Mouse (Mus musculus) midbrain, postnatal 0 days (tissue): Measurements from ENCODE around the gene Sidt2. TPM values are rescaled to one million over a fixed set of nuclear protein-coding genes. Genes with fewer than 3 reads are reported as not detected.
A peak's percentile ranks its signal among the peaks of the same experiment; 100 is the strongest.

Source experiments
- ATAC-seq: fragments of 200-750 bp; cut with Nextera tagmentation; 2 replicates; pipeline ENCODE4 v1.8.0; 2017; ENCODE audit warnings: moderate number of reproducible peaks, mild to moderate bottlenecking, moderate TSS enrichment, moderate library complexity; ENCODE audit not compliant: low FRiP score
- DNase-seq: peaks from one replicate; pipeline ENCODE4 v3.0.0-alpha.2; 2015; ENCODE audit warnings: low spot score
- H3K27ac ChIP-seq: fragments of 300-500 bp; sonication (generic); 2 replicates; pipeline ENCODE4 v1.5.1; 2014; ENCODE audit warnings: low read depth, mild to moderate bottlenecking, low read length, mixed read lengths
- H3K27me3 ChIP-seq: fragments of 300-500 bp; sonication (generic); 2 replicates; pipeline ENCODE4 v1.6.1; 2014; ENCODE audit warnings: low read length, control low read depth, mixed read lengths; ENCODE audit not compliant: insufficient read depth
- H3K36me3 ChIP-seq: fragments of 300-500 bp; sonication (generic); 2 replicates; pipeline ENCODE4 v1.6.1; 2014; ENCODE audit warnings: low read length, control low read depth, mixed read lengths; ENCODE audit not compliant: insufficient read depth
- H3K4me1 ChIP-seq: fragments of 300-500 bp; sonication (generic); 2 replicates; pipeline ENCODE4 v1.6.1; 2014; ENCODE audit warnings: mild to moderate bottlenecking, control low read depth, antibody characterized with exemption, low read length, mixed read lengths; ENCODE audit not compliant: insufficient read depth
- H3K4me2 ChIP-seq: fragments of 300-500 bp; sonication (generic); 2 replicates; pipeline ENCODE4 v1.6.1; 2014; ENCODE audit warnings: low read depth, mild to moderate bottlenecking, low read length, mixed read lengths; ENCODE audit not compliant: poor library complexity, severe bottlenecking
- H3K4me3 ChIP-seq: fragments of 300-500 bp; sonication (generic); 2 replicates; pipeline ENCODE4 v1.5.1; 2014; ENCODE audit warnings: low read depth, mild to moderate bottlenecking, low read length, moderate library complexity
- H3K9ac ChIP-seq: fragments of 300-500 bp; sonication (generic); replicated peaks from 2 replicates; pipeline ENCODE4 v1.6.1; 2014; ENCODE audit warnings: mild to moderate bottlenecking, low read length, moderate library complexity, mixed read lengths; ENCODE audit not compliant: poor library complexity, severe bottlenecking
- H3K9me3 ChIP-seq: fragments of 300-500 bp; sonication (generic); 2 replicates; pipeline ENCODE4 v1.6.1; 2016; ENCODE audit warnings: low read length, control low read depth
- CTCF ChIP-seq: IDR thresholded peaks from 2 replicates; pipeline ENCODE4 v1.5.1; 2016; ENCODE audit warnings: antibody characterized with exemption, mild to moderate bottlenecking
- WGBS: fragments of 180-500 bp; shearing (Covaris S2); extraction: QIAGEN DNeasy Blood & Tissue Kit; methylation state at CpG from one replicate; pipeline ENCODE4 v1.1.7; 2014; 5-methylcytosine and 5-hydroxymethylcytosine counted together
- polyA plus RNA-seq: library from polyadenylated mRNA; unstranded; fragments of >200 nt; fragmentation: Nextera tagmentation; extraction: Ambion mirVana; gene quantifications from 2 replicates; pipeline ENCODE4 v1.2.1, GENCODE M21; 2015
- total RNA-seq: library from RNA; depleted of rRNA; stranded (reverse); fragments of >200 nt; gene quantifications from 2 replicates; pipeline ENCODE4 v1.2.3, GENCODE M21; 2014

Gene Sidt2
- total and polyA plus RNA-seq, 2 experiments from 2014 or later = 50.8 to 115 TPM

- peak overlapping the region; percentile 71 for H3K4me3 ChIP-seq
- H3K36me3 ChIP-seq = no peaks in the 10 kb centered on the region
- H3K27me3 ChIP-seq = no peaks in the 10 kb centered on the region
- peak overlapping the region; percentile 85 for H3K9ac ChIP-seq
- ATAC-seq = peak; percentile 94
- peak overlapping the region; percentile 88 for H3K27ac ChIP-seq
- H3K4me1 ChIP-seq = peaks cover 13% of the 10 kb centered on the region; the same call in 1 of the 2 replicates
- peak; percentile 32; the same call in 1 of the 2 replicates for TF ChIP-seq CTCF
- DNase-seq = peak; percentile 95
- H3K9me3 ChIP-seq = no peaks in the 10 kb centered on the region
- WGBS = under 1% methylated on average over 56 of the region's 76 CpGs
- peak overlapping the region; percentile 86 for H3K4me2 ChIP-seq
Measured at GRCm38 (mm10) chr9:45984409-45985228, 29.6 kb upstream of the Sidt2 start.

GRCm38 (mm10) chr9:45983676-45984408 is 28.8 kb upstream of the Sidt2 start:
- peak; percentile 51 for TF ChIP-seq CTCF
- H3K4me3 ChIP-seq = peak overlapping the region; percentile 71
- peaks cover 13% of the 10 kb centered on the region; the same call in 1 of the 2 replicates for H3K4me1 ChIP-seq
- WGBS = under 1% methylated on average over 23 of the region's 23 CpGs
- H3K9ac ChIP-seq = peak overlapping the region; percentile 85
- DNase-seq (peak; percentile 20), ATAC-seq (0 out of 2 replicates have a peak, but pooled peaks have one; percentile 7)
- peak overlapping the region; percentile 86 for H3K4me2 ChIP-seq
- H3K27me3 ChIP-seq = no peaks in the 10 kb centered on the region
- H3K27ac ChIP-seq = peak overlapping the region; percentile 88
- no peaks in the 10 kb centered on the region for H3K36me3 ChIP-seq
- H3K9me3 ChIP-seq = no peaks in the 10 kb centered on the region

GRCm38 (mm10) chr9:45981331-45981730 is 26.3 kb upstream of the Sidt2 start:
- Histone ChIP-seq H3K27me3 (no peaks in the 10 kb centered on the region), H3K9ac (no peak overlapping the region), H3K27ac (no peak overlapping the region), H3K4me2 (no peak overlapping the region), H3K4me1 (peaks cover 13% of the 10 kb centered on the region; the same call in 1 of the 2 replicates), H3K36me3 (no peaks in the 10 kb centered on the region), H3K4me3 (no peak overlapping the region), H3K9me3 (no peaks in the 10 kb centered on the region)
- no peak for DNase-seq
- no peak for ATAC-seq
- peak; percentile 31 for TF ChIP-seq CTCF

- Histone ChIP-seq H3K4me1 (peaks cover 13% of the 10 kb centered on the region; the same call in 1 of the 2 replicates), H3K36me3 (peaks cover 4% of the 10 kb centered on the region; the same call in 1 of the 2 replicates), H3K27ac (no peak overlapping the region), H3K9me3 (no peaks in the 10 kb centered on the region), H3K4me2 (no peak overlapping the region), H3K4me3 (no peak overlapping the region), H3K9ac (no peak overlapping the region), H3K27me3 (no peaks in the 10 kb centered on the region)
- TF ChIP-seq CTCF = no peak
- 87% methylated on average over 1 of the region's 1 CpGs for WGBS
- ATAC-seq = no peak
- no peak for DNase-seq
Measured at GRCm38 (mm10) chr9:45980611-45981010, 25.6 kb upstream of the Sidt2 start.

GRCm38 (mm10) chr9:45979778-45980177 is 24.7 kb upstream of the Sidt2 start:
- Histone ChIP-seq H3K9me3 (no peaks in the 10 kb centered on the region), H3K4me3 (no peak overlapping the region), H3K9ac (no peak overlapping the region), H3K4me1 (peaks cover 13% of the 10 kb centered on the region; the same call in 1 of the 2 replicates), H3K27me3 (no peaks in the 10 kb centered on the region), H3K36me3 (peaks cover 4% of the 10 kb centered on the region; the same call in 1 of the 2 replicates), H3K4me2 (no peak overlapping the region), H3K27ac (no peak overlapping the region)
- DNase-seq (no peak), ATAC-seq (no peak)
- TF ChIP-seq CTCF = no peak
- WGBS = 95% methylated on average over 2 of the region's 2 CpGs
